Mouse (Mus musculus): Measurements from ENCODE around the gene Prrg2. TPM values are rescaled to one million over a fixed set of nuclear protein-coding genes. Genes with fewer than 3 reads are reported as not detected.
"Not testable (repeated sequence)": the region's sequence is repeated elsewhere in the genome, so short reads cannot be mapped to it uniquely, and the experiment has no call there.

The Prrg2 gene
- 19.7 and 20.4 TPM in 2 replicates for polyA plus RNA-seq (2015; fragmentation: Nextera tagmentation; extraction: Ambion mirVana)

- ATAC-seq, result peak; percentile 93
- Histone ChIP-seq H3K9me3 (ENCODE audit: low read length) (no peaks in the 10 kb centered on the region), H3K36me3 (replicated peaks; ENCODE audit: insufficient read depth, low read length) (no peaks in the 10 kb centered on the region), H3K27me3 (ENCODE audit: insufficient read depth, low read length) (no peaks in the 10 kb centered on the region), H3K4me3 (ENCODE audit: low read depth, low read length) (peak within 1 kb of the TSS; percentile 91), H3K4me2 (ENCODE audit: low read depth, low read length) (peak within 1 kb of the TSS; percentile 76), H3K9ac (replicated peaks) (peak within 1 kb of the TSS; percentile 82), H3K27ac (ENCODE audit: low read depth) (peak within 1 kb of the TSS; percentile 94), H3K4me1 (ENCODE audit: insufficient read depth) (peaks cover 19% of the 10 kb centered on the region; the same call in 1 of the 2 replicates)
- DNase-seq, result peak; percentile 94
- TF ChIP-seq EP300 (IDR thresholded peaks at IDR 0.05; ENCODE audit: low read depth) (peak; percentile 20), CTCF (IDR thresholded peaks at IDR 0.05; ENCODE audit: low read depth) (peak; percentile 41)
- 2% methylated on average over 31 of the region's 31 CpGs for WGBS (ENCODE audit: insufficient replicate concordance)
Measured at GRCm38 (mm10) chr7:45062239-45062835, at the start of gene Prrg2, which contains the start of gene Nosip. TSS of gene Prrg2 (minus strand) at chr7:45062677. TSS of gene Nosip (plus strand) at chr7:45062429.

DNA sequence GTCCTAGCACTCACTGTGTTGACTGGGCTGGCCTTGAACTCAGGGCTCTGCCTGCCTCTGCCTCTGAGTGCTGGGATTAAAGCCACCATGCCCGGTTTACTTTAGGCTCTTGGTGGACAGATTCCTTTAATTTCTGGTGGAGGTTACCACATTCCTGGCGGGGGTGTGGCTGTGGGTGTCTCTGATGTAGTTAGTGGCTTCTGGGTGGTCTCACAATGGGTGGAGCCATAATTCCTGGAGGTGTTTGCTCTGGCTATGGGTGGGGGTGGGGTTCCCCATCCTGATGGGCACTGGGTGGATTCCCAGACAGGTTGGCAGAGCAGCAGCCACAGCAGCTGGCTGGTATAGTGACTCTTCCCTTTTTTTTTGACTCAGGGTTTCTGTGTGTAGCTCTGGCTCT, 49.5 kb upstream of the Prrg2 start:
- no peak for ATAC-seq

GRCm38 (mm10) chr7:45110089-45110488, 47.6 kb upstream of the Prrg2 start:
- not testable (repeated sequence) for H3K9ac ChIP-seq (replicated peaks); H3K4me2 ChIP-seq (ENCODE audit: low read depth, low read length); H3K27me3 ChIP-seq (ENCODE audit: insufficient read depth, low read length); H3K4me1 ChIP-seq (ENCODE audit: insufficient read depth); H3K36me3 ChIP-seq (replicated peaks; ENCODE audit: insufficient read depth, low read length); H3K27ac ChIP-seq (ENCODE audit: low read depth); H3K4me3 ChIP-seq (ENCODE audit: low read depth, low read length); ATAC-seq; H3K9me3 ChIP-seq (ENCODE audit: low read length); DNase-seq
- 73% methylated on average over 4 of the region's 4 CpGs for WGBS (ENCODE audit: insufficient replicate concordance)

More for the DNA sequence above, 49.5 kb upstream of the Prrg2 start:
- TF ChIP-seq CTCF (IDR thresholded peaks at IDR 0.05; ENCODE audit: low read depth) (no peak), EP300 (IDR thresholded peaks at IDR 0.05; ENCODE audit: low read depth) (no peak)
- H3K4me1 ChIP-seq (ENCODE audit: insufficient read depth), result no peaks in the 10 kb centered on the region
- WGBS (ENCODE audit: insufficient replicate concordance), result 64% methylated on average over 2 of the region's 2 CpGs
- DNase-seq, result no peak
- no peak overlapping the region for H3K27ac ChIP-seq (ENCODE audit: low read depth)
- no peak overlapping the region for H3K4me2 ChIP-seq (ENCODE audit: low read depth, low read length)
- no peak overlapping the region for H3K9ac ChIP-seq (replicated peaks)
- H3K4me3 ChIP-seq (ENCODE audit: low read depth, low read length), result no peak overlapping the region
- H3K9me3 ChIP-seq (ENCODE audit: low read length), result no peaks in the 10 kb centered on the region
- H3K36me3 ChIP-seq (replicated peaks; ENCODE audit: insufficient read depth, low read length), result no peaks in the 10 kb centered on the region
- H3K27me3 ChIP-seq (ENCODE audit: insufficient read depth, low read length), result no peaks in the 10 kb centered on the region

GRCm38 (mm10) chr7:45107052-45107645, 44.7 kb upstream of the Prrg2 start:
- Histone ChIP-seq H3K4me3 (ENCODE audit: low read depth, low read length) (no peak overlapping the region), H3K27ac (ENCODE audit: low read depth) (no peak overlapping the region), H3K4me1 (ENCODE audit: insufficient read depth) (peaks cover 12% of the 10 kb centered on the region), H3K4me2 (ENCODE audit: low read depth, low read length) (no peak overlapping the region), H3K9ac (replicated peaks) (no peak overlapping the region), H3K9me3 (ENCODE audit: low read length) (no peaks in the 10 kb centered on the region), H3K36me3 (replicated peaks; ENCODE audit: insufficient read depth, low read length) (no peaks in the 10 kb centered on the region), H3K27me3 (ENCODE audit: insufficient read depth, low read length) (no peaks in the 10 kb centered on the region)
- DNase-seq (no peak), ATAC-seq (no peak)
- TF ChIP-seq CTCF (IDR thresholded peaks at IDR 0.05; ENCODE audit: low read depth) (no peak), EP300 (IDR thresholded peaks at IDR 0.05; ENCODE audit: low read depth) (no peak)
- 48% methylated on average over 5 of the region's 5 CpGs for WGBS (ENCODE audit: insufficient replicate concordance)

GRCm38 (mm10) chr7:45106441-45106840, 44.0 kb upstream of the Prrg2 start:
- H3K9me3 ChIP-seq (ENCODE audit: low read length), result no peaks in the 10 kb centered on the region
- ATAC-seq (no peak), DNase-seq (no peak)
- H3K27me3 ChIP-seq (ENCODE audit: insufficient read depth, low read length), result no peaks in the 10 kb centered on the region
- H3K4me1 ChIP-seq (ENCODE audit: insufficient read depth), result peaks cover 15% of the 10 kb centered on the region
- no peak for TF ChIP-seq CTCF (IDR thresholded peaks at IDR 0.05; ENCODE audit: low read depth)
- no peak for TF ChIP-seq EP300 (IDR thresholded peaks at IDR 0.05; ENCODE audit: low read depth)
- 70% methylated on average over 6 of the region's 6 CpGs for WGBS (ENCODE audit: insufficient replicate concordance)
- H3K9ac ChIP-seq (replicated peaks), result no peak overlapping the region
- no peak overlapping the region for H3K27ac ChIP-seq (ENCODE audit: low read depth)
- H3K4me2 ChIP-seq (ENCODE audit: low read depth, low read length), result no peak overlapping the region
- no peak overlapping the region for H3K4me3 ChIP-seq (ENCODE audit: low read depth, low read length)
- H3K36me3 ChIP-seq (replicated peaks; ENCODE audit: insufficient read depth, low read length), result no peaks in the 10 kb centered on the region

GRCm38 (mm10) chr7:45105491-45105890, 43.0 kb upstream of the Prrg2 start:
- peaks cover 15% of the 10 kb centered on the region for H3K4me1 ChIP-seq (ENCODE audit: insufficient read depth)
- no peak for ATAC-seq
- H3K36me3 ChIP-seq (replicated peaks; ENCODE audit: insufficient read depth, low read length), result no peaks in the 10 kb centered on the region
- H3K27me3 ChIP-seq (ENCODE audit: insufficient read depth, low read length), result no peaks in the 10 kb centered on the region
- no peak overlapping the region for H3K4me2 ChIP-seq (ENCODE audit: low read depth, low read length)
- 72% methylated on average over 8 of the region's 8 CpGs for WGBS (ENCODE audit: insufficient replicate concordance)
- no peak overlapping the region for H3K4me3 ChIP-seq (ENCODE audit: low read depth, low read length)
- no peak for DNase-seq
- TF ChIP-seq EP300 (IDR thresholded peaks at IDR 0.05; ENCODE audit: low read depth) (no peak), CTCF (IDR thresholded peaks at IDR 0.05; ENCODE audit: low read depth) (no peak)
- H3K27ac ChIP-seq (ENCODE audit: low read depth), result no peak overlapping the region
- H3K9ac ChIP-seq (replicated peaks), result no peak overlapping the region
- H3K9me3 ChIP-seq (ENCODE audit: low read length), result no peaks in the 10 kb centered on the region

All from liver, postnatal 0 days (tissue).